Comparison of ENCODE assay signal across 25 mouse cellular contexts in genomic region chr10:93728131-93728530, GRCm38 (mm10).
DNase-seq lines count a peak whose midpoint lies in the region; ATAC-seq and TF ChIP-seq lines count a peak whose summit lies in the region.
"Had no signal": no experiment of that assay in that cellular context is flagged by ENCODE, and none has a peak within 500 bp of the region (broad histone marks: within the 10 kb centered on the region; RNA-seq: fewer than 3 reads in every experiment).

No protein-coding gene starts in this region.

- WGBS in kidney, adult 2 months, result 65% methylated on average over 5 of the region's 5 CpGs

- H3K4me3 ChIP-seq in kidney, adult 2 months (ENCODE audit: insufficient read depth, low read depth, low read length), result no peak overlapping the region
- H3K4me3 ChIP-seq: forebrain, embryonic 10.5 days; heart, embryonic 12.5 days; heart, embryonic 15.5 days; hindbrain, embryonic 10.5 days; hindbrain, embryonic 13.5 days; intestine, embryonic 15.5 days had no signal

- POLR2A ChIA-PET in Patski (lab: Charles Lee), result no interaction called here

- no peaks in the 10 kb centered on the region; the same call in 1 of the 2 replicates for H3K36me3 ChIP-seq in kidney, adult 2 months (ENCODE audit: control insufficient read depth, insufficient read depth, low read length)
- H3K36me3 ChIP-seq: forebrain, embryonic 10.5 days; heart, embryonic 12.5 days; heart, embryonic 15.5 days; hindbrain, embryonic 10.5 days; hindbrain, embryonic 13.5 days; intestine, embryonic 15.5 days had no signal

- CTCF ChIA-PET in Patski (lab: Charles Lee), result no interaction called here

- peak; percentile 42 for DNase-seq in kidney, adult 2 months
- no peak for DNase-seq in kidney, adult 18-20 months
- DNase-seq in Muller cell, postnatal 12 days (ENCODE audit: inconsistent ontology term), result peak; percentile 33
- peak; percentile 17 for DNase-seq in Patski (ENCODE audit: low read depth, low spot score)
- DNase-seq in left cerebral cortex, postnatal 25 days (ENCODE audit: low spot score in 2 of 2), result no peak
- DNase-seq in frontal cortex, adult 2 months (ENCODE audit: extremely low spot score in 1 of 2, low spot score in 1 of 2), result no peak
- DNase-seq: adrenal gland, adult 8-10 months; adrenal gland, postnatal 25 days; cerebellum, adult 11-12 months; cerebellum, adult 8-10 months; cerebellum, postnatal 14 days; gastrocnemius, postnatal 10 days; gastrocnemius, postnatal 36 days; heart, postnatal 10 days; heart, postnatal 36 days had no signal

- intact Hi-C loops in left cerebral cortex, postnatal 25 days (cut with DNase I), result no loop called here

- TF ChIP-seq POLR2A in kidney, adult 2 months (IDR thresholded peaks at IDR 0.05; ENCODE audit: low read depth, low read length), result no peak

- H3K27me3 ChIP-seq in kidney, adult 2 months (replicated peaks; ENCODE audit: control insufficient read depth, insufficient read depth, low read length), result no peaks in the 10 kb centered on the region
- no peaks in the 10 kb centered on the region for H3K27me3 ChIP-seq in Patski
- H3K27me3 ChIP-seq: heart, embryonic 12.5 days; heart, embryonic 15.5 days; hindbrain, embryonic 13.5 days; intestine, embryonic 15.5 days had no signal

- TF ChIP-seq CTCF in kidney, adult 2 months (conservative IDR thresholded peaks at IDR 0.05; ENCODE audit: insufficient read depth, insufficient read length, low read depth, low read length), result no peak
- TF ChIP-seq CTCF in Patski (IDR thresholded peaks at IDR 0.05), result no peak

- no peak overlapping the region for H3K27ac ChIP-seq in kidney, adult 2 months (ENCODE audit: insufficient read depth, low read depth, low read length)
- H3K27ac ChIP-seq: forebrain, embryonic 10.5 days; heart, embryonic 15.5 days; hindbrain, embryonic 10.5 days; hindbrain, embryonic 13.5 days; intestine, embryonic 15.5 days had no signal

- H3K4me1 ChIP-seq in kidney, adult 2 months (ENCODE audit: control insufficient read depth, insufficient read depth, low read length), result peaks cover 4% of the 10 kb centered on the region; the same call in 1 of the 2 replicates
- H3K4me1 ChIP-seq: intestine, embryonic 15.5 days had no signal

- in situ Hi-C loops in Patski (cut with MboI; ENCODE audit: low pct_unique_long_range_greater_than_20kb), result no loop called here

- no peak for ATAC-seq in Patski
- ATAC-seq: activated CD4-positive, CD25-positive, alpha-beta regulatory T cell, adult 4 months; CD4-positive, CD25-positive, alpha-beta regulatory T cell, adult 4 months; forebrain, embryonic 14.5 days; hindbrain, embryonic 16.5 days; intestine, embryonic 15.5 days had no signal

Comparison
In these comparisons a context has a peak if more than half of its experiments do, and no peak if none do; other contexts are left out.
1. DNase-seq: peak in kidney, adult 2 months (single experiment), Muller cell, postnatal 12 days (single experiment) and Patski (single experiment); none in kidney, adult 18-20 months (single experiment), left cerebral cortex, postnatal 25 days (0 of 2) and frontal cortex, adult 2 months (0 of 2).